Mouse (Mus musculus): ENCODE data around the gene Dph1.
A peak's percentile ranks its signal among the peaks of the same experiment; 100 is the strongest.
"Not testable (repeated sequence)": the region's sequence is repeated elsewhere in the genome, so short reads cannot be mapped to it uniquely, and the experiment has no call there.

The Dph1 gene

GRCm38 (mm10) chr11:75203926-75204325, 12.9 kb upstream of the Dph1 start:
- DNase-seq (ENCODE audit: low spot score in 2 of 2): no peak

- no peak for DNase-seq (ENCODE audit: low spot score in 2 of 2)
Observed at GRCm38 (mm10) chr11:75201721-75202120, 10.7 kb upstream of the Dph1 start.

- peak; percentile 77 to 82 for DNase-seq (ENCODE audit: low spot score in 2 of 2)
Observed at GRCm38 (mm10) chr11:75200935-75201334, 9.9 kb upstream of the Dph1 start.

DNA sequence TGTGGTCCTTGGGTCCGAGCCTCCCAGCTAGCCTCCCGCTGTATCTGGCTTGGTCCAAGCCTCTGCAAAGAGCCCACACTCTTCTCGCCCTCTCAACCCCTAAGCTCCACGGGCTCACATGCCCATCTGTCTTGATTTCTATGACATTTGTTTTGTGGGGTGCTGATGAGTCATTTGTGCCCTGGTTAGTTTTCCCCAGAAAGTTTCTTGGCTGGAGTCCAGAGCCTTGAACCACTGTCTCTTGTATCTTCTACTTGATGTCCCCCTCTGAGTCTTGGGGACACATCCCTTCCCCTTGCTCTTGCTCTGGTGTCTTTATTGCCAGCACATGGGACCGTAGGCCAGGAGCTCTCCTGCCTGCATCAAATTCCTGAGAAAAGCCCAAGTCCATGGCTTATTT, 8.9 kb upstream of the Dph1 start:
- DNase-seq (ENCODE audit: low spot score in 2 of 2): no peak

DNA sequence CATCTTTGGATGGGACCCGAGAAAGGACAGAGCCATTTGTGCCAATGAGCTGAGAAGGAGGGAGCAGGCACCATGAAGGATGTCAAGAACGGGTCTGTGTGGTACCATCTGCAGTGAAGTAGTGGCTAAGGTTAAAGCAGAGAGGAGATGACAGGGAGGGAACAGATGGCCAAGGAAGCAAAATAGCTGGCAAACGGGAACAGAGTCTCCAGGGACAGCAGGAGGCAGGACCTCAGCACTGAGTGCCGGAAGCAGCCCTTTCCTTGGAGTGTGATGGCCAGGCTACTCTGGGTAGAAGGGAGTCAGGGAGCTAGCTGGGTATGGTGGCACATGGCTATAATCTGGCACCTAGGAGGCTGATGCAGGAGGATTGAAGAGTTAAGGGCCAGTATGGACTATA, 7.8 kb upstream of the Dph1 start:
- no peak for DNase-seq (ENCODE audit: low spot score in 2 of 2)

- no peak for DNase-seq (ENCODE audit: low spot score in 2 of 2)
Observed at GRCm38 (mm10) chr11:75197956-75198355, 6.9 kb upstream of the Dph1 start.

- no peak for DNase-seq (ENCODE audit: low spot score in 2 of 2)
Observed at GRCm38 (mm10) chr11:75196131-75196530, 5.1 kb upstream of the Dph1 start.

DNA sequence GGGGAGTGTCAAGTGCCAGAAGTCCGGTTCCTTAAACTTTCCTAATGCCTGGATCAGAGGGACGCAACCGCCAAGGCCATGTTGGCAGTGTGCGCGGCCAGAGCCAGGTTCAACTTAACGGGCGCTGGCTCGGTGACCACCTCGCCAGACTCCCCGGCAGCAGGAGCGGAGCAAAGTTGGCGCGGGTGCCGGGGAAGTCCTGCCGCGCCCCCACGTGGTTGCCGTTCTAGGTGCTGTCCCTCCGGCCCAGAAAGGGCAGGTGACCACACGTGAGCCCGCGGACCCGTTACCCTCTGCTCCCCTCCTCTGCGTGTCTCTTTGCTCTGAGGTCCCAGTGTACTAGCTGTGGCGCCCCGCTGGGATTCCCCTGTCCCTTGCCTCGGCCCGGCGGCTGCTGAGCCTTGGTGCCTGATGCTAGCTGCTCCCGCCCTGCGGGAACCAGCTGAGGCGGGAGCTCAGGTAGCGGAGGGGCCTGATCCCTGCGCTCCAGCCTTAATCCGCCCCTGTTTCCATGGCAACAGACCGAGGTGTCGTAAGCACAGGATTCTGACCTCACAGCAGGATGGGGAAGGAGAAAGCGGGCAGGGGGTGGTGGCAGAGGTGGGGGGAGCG, 3.9 kb upstream of the Dph1 start:
- DNase-seq (ENCODE audit: low spot score in 2 of 2): no peak

- DNase-seq (ENCODE audit: low spot score in 2 of 2): no peak
Observed at GRCm38 (mm10) chr11:75194121-75194849, 3.2 kb upstream of the Dph1 start.

- DNase-seq (ENCODE audit: low spot score in 2 of 2): no peak
Observed at GRCm38 (mm10) chr11:75193256-75194071, 2.4 kb upstream of the Dph1 start, which contains the start of gene Rtn4rl1. Rtn4rl1 (plus strand) TSS chr11:75193783.

DNA sequence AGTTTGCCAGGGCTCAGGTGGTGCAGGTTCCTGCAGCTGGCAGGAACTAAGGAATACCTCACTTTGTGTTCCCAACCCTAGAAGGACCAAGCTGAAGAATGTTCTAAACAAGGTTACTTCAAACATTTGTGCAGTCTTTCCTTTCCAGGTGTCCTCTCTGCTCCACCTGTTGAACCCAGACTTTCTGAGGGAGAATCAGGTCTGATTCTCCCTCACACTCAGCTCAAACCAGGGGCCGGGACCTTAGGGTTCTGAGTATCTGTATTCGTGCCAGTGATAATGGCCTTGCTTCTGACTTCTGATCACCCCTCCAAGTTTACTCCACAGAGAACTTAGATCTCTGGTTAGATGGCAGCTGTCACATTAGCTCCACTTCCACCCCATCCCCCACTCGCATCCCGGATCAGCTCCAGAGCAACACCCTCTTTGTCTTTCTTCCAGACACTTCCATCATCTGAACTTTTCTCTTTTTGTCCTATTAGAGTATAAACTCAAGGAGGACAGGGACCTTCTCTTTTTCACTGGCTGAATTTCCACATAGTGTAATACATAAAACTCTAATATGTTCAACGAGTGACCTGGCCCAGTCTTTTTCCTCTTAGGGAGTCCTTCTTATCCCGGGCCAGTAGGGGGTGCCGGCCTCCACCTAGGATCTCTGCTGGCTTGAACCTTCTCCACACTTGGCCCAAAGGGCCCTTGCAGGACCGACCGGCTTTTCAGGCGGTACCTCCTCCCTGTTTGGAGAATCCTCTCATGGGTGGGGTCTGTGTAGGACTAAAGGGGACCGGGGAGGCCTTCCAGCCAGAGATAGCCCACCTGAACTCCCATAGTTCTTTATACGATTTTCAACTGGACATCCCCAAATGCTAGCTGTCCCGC, 1.5 kb upstream of the Dph1 start:
- DNase-seq (ENCODE audit: low spot score in 2 of 2): no peak

DNA sequence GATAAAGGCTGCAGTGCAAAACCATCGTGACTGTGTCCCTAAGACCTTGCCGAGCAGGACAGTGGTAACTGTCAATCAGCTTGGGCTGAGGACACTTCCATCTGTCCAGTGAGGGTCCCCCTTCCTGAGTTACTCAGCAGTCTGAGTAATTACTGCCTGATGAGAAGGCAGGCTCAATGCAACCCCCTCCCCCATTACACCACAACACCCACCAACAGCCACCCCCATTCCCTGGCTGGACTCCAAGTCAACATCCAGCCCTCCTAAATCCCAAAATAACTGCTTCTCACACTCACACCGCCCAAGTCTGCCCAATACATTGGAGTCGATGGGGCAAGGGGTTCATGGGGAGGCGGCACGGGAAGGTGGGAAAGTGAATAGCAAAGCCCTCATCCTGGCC, 800 bp upstream of the Dph1 start:
- no peak for DNase-seq (ENCODE audit: low spot score in 2 of 2)

DNA sequence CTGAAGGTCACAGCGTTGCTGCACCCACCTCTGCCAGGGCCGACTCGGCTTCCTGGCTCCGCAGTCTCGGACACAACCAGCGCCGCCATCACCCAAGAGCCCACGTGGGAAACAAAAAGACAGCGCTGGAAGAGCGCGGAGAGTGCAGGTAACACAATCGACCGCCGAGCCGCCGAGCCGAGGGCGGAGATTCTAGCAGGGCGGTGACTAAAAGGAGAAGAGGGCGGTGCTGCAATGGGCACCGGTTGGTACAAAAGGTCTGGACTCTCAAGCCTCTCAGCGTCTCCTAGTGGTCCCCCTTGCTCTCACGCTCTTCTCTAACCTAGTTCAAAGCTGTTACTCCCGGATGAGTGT, 693 bp downstream of the Dph1 start:
- peak in 1 of 2 experiments; percentile 74 for DNase-seq (ENCODE audit: low spot score in 2 of 2)

- no peak for DNase-seq (ENCODE audit: low spot score in 2 of 2)
Observed at GRCm38 (mm10) chr11:75189713-75190370, 1.2 kb downstream of the Dph1 start.

GRCm38 (mm10) chr11:75184986-75185385, 6.1 kb downstream of the Dph1 start:
- no peak for DNase-seq (ENCODE audit: low spot score in 2 of 2)

GRCm38 (mm10) chr11:75184573-75184972, 6.5 kb downstream of the Dph1 start:
- no peak for DNase-seq (ENCODE audit: low spot score in 2 of 2)

- DNase-seq (ENCODE audit: low spot score in 2 of 2): peak; percentile 70 to 86
Observed at GRCm38 (mm10) chr11:75183917-75184570, 7.0 kb downstream of the Dph1 start.

DNA sequence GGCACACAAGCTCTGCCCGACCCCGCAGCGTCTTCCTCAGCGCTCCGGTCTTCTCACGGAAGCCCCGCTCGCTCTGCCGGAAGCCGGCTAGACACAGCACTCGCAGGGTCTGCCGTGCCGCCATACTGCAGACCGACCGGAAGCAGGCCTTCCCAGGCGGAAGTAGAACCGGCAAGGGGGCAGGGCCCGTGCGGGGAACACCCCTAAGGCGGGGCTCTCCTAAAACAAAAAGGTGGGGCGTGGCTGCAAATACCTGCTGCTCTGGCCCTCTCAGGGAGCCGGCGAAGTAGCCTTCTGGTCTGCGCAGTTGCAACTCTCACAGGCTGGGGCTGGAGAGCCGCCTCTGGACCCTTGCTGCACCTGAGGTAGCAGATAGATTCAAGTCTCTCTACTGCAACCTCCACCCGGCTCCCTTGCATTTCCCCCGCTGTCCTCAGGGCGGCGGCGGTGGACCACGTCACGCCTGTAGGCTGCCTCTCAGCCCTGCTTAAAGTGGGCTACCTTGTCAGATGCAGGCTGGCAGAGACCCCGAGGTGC, 12.3 kb downstream of the Dph1 start, which contains the start of gene Ovca2:
TSS of gene Ovca2 (minus strand) at position 164 of the 537 bp plus-strand sequence.
- DNase-seq (ENCODE audit: low spot score in 2 of 2): peak; percentile 78 to 85

DNA sequence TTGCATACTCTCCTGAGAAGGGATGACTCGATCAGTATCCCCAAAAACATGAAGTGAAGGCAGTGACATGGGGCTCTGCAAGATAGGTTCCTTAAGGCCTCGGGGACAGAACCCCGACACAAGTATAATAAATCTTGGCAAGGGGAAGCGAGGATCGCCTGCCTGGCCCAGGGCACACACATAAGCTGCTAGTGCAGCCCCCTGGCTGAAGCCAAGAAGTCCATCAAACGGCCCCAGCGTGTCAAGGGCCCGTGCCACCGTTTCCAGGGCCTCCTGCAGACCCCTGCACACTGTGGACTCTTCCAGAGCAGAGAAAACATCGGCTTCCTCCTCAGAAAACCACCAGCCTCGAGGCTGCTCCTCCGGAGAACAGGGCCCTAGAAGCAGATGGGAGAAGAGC, 13.0 kb downstream of the Dph1 start:
- DNase-seq (ENCODE audit: low spot score in 2 of 2): no peak

DNA sequence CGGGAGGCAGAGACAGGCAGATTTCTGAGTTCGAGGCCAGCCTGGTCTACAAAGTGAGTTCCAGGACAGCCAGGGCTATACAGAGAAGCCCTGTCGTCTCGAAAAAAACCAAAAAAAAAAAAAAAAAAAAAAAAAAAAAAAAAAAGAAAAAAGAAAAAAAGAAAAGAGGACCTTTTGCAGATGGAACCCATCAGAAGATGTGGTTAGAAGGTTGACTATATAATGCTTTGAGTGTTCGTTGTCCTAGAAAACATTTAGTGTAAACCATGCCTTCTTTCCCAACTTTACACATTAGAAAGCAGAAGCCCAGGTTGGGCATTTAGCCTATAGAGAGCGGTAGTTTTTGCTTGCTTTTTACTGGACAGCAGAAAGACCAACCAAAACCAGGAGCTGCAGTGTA, 16.5 kb downstream of the Dph1 start:
- DNase-seq (ENCODE audit: low spot score in 2 of 2): not testable (repeated sequence)

Measured in right cerebral cortex, postnatal 36 days (tissue).